Mouse (Mus musculus) brain, adult 2 months (tissue): ENCODE measurements around the gene Gpr156.
A peak's percentile ranks its signal among the peaks of the same experiment; 100 is the strongest.

Experiments
- DNase-seq: peaks from one replicate; pipeline ENCODE4 v3.0.0; 2011; ENCODE audit warnings: low read depth, low spot score

Gene Gpr156

GRCm38 (mm10) chr16:37916138-37916817 is at the start of gene Gpr156:
TSS of gene Gpr156 (plus strand) at chr16:37916496.
- peak; percentile 47 for DNase-seq

DNA sequence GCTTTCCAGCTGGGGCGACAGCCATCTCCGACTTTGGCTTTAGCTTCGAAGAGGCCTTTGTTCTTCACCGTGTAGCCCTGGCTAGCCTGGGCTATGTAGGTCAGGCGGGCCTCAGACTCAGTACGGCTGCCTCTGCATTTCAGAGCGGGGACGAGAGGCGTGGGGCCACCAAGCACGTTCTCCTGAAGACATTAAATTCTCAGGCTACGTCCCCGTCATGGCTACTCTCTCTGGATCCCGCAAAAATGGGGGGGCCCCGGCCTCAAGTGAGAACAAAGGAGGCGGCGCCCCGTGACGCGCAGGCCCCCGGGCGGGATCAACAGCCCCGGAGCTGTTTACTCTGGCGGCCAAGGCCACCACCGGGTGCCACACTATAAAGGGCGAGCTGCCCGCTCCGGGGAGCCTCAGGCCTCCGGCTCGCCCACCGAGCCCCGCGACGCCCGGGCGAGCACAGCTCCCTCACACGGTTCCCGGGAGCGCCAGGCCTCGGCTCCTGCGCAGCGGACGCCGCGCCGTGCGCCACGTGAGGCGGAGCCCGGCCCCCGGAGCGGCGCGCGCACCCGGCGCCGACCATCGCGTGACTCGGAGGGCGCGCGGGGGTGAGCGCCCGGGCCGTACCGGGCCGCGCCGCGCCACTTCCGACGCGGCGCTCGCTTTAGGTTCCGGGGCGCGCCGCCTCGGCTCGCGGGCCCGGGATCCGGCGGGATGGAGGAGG is 48.3 kb upstream of the Gpr156 start, which contains the start of gene Lrrc58:
TSS of gene Lrrc58 (plus strand) at position 599 of the 715 bp plus-strand sequence.
- DNase-seq: peak; percentile 94

- peak; percentile 84 for DNase-seq
Measured at GRCm38 (mm10) chr16:37868506-37869469, 47.5 kb upstream of the Gpr156 start.

GRCm38 (mm10) chr16:37869470-37870231 is 46.6 kb upstream of the Gpr156 start:
- peak; percentile 18 for DNase-seq

GRCm38 (mm10) chr16:37871112-37871715 is 45.1 kb upstream of the Gpr156 start:
- DNase-seq: peak; percentile 66

DNA sequence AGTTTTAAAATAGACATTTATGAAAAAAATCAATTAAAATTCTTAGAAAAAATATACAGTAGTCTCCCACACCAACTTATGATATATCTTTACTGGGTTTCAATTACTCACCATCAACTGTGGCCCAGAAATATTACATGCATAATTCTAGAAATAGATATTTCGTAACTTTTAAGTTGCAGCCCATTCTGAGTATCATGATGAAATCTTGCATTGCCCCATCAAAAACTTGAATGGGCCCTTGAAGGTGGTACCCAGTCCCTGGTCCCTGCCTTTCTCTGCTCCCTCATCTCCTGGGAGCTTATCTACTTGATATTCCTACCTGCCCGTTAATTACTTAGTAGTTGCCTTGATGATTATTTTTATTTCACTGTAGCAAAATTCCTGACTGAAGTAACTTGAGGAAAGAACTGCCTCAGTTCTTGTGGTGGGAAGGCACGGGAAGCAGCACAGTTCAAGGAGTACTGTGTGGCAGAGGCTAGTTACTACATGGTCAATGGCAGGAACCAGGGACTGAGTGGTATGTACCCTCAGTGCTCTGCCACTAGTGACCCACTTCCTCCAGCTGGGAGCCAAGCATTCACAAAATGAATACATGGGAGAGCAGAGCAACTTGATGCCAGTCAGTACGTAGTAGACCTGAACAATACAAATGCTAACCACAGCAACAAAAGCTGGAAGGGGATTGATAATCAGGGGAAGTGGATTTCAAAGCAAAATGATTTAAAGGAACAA is 41.6 kb upstream of the Gpr156 start:
- no peak for DNase-seq

GRCm38 (mm10) chr16:37877406-37877805 is 38.9 kb upstream of the Gpr156 start:
- no peak for DNase-seq

DNA sequence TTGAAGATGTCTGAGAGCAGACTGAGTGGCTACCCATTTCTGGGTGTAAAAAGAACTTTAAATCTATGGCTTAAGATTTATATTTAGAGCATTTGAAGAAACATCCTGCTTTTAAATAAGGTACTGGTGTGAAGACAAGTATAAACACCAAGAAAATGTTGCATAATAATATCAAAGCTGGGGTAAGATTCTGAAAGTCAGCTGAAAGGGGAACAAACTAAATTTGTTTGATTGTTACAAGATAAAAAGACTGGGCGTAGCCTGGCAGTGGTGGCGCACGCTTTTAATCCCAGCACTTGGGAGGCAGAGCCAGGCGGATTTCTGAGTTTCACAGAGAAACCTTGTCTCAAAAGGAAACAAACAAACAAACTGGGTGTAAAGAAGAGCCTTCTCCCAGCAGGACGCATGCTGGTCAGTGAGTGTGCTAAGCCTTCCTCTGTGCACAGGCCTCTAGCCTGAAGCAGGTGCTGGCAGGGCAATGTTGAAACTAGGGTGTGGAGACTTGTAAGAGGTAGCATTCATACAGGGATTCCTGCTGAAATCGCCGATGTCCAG is 37.3 kb upstream of the Gpr156 start:
- no peak for DNase-seq

GRCm38 (mm10) chr16:37879750-37880419 is 36.4 kb upstream of the Gpr156 start:
- DNase-seq: no peak

GRCm38 (mm10) chr16:37881168-37881567 is 35.1 kb upstream of the Gpr156 start:
- DNase-seq: peak; percentile 70

- DNase-seq: no peak
Measured at GRCm38 (mm10) chr16:37888986-37889385, 27.3 kb upstream of the Gpr156 start.

DNA sequence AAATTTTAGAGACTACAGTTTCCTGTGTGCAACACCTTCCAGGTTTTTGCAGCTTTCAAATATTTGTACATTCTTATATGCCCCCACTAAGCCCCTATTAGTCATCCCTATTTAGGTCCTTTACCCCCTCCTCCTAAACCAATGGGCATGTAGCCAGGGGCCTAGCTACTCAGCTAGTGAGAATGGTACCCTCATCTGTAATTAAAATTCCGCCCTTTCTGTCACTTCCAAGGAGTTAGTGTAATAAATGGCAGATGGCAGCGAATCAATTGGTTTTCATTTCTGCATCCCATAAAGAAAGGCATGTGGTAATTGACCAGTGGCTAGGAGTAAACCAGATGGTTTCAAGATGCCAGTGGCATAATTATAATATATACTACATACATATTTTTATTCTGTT is 23.6 kb upstream of the Gpr156 start:
- no peak for DNase-seq

- DNase-seq: no peak
Measured at GRCm38 (mm10) chr16:37893381-37893780, 22.9 kb upstream of the Gpr156 start.

DNA sequence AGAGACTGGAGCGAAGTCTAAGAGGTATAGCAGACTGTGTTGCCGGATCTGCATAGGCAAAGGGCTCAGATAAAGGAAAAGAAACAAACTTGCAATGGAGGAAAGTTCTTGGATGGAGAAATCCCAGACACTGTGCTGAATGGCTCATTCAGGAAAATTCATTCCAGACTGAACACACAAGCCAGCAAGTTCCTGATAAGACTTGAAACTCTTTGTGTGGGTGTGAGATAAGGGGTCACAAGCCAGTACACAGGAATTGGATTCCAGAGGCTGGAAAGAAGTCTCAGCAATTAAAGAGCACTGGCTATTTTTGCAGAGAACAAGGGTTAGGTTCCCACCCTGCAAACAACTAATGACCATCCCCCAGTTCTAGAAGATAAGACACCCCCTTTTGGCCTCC is 22.4 kb upstream of the Gpr156 start:
- no peak for DNase-seq

GRCm38 (mm10) chr16:37898790-37899189 is 17.5 kb upstream of the Gpr156 start:
- no peak for DNase-seq

DNA sequence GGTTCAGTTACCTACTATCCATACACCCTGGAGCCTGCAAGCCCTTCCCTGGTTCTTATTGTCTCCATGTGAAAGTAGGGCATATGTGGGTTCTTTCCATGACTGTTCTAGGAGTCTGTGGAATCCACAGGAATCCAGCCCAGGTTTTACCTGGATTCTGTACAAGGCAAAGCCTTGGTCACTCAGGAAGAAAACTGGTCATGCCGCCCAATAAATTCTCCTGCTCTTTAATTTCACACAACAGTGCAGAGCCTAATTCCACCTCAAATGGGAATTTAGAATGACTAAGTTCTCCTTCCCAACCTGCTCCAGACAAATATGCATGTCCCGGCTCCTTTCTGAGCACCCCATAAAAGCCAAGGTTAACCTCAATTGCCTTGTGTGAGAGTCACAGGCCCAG is 16.9 kb upstream of the Gpr156 start:
- DNase-seq: peak; percentile 17

DNA sequence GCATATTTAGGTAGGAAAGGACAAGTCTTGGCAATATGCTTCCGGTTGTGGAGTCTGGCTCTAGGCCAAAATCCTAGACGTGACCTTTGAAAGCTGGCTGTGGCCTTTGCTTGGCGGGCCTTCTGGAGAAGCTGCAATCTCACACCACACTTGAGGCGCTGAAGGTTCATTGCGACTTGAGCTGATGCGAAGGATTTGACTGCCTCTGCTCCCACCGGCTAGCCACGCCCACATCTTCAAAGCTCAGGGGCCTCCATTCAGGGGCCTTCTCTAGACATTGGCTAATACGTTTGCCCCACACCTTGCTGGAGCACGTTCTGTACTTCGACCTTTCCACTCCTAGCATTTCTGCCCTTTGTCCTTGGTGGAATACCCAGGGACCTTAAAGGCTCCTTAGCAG is 15.0 kb upstream of the Gpr156 start:
- DNase-seq: no peak

DNA sequence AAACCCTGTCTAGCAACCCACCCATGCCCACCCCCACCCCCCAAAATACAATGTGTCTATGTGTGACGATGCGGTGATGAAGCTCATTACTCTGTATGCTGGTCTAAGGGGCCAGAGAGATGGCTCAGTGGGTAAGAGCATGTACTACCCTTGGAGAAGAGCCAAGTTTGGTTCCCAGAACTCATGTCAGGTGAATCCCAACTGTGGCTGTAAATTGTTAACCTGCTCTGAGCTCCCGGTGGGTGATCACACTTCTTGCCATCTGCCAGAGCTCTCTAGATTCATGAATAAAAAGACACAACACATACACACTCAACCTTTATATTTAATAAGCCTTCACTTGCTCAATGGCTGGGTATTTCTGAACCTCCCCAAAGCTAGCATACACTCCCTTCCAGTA is 9.8 kb upstream of the Gpr156 start:
- no peak for DNase-seq

GRCm38 (mm10) chr16:37911086-37911485 is 5.2 kb upstream of the Gpr156 start:
- no peak for DNase-seq
